Mouse (Mus musculus) lung, adult 10 weeks (tissue): ENCODE results near the gene Mpdz. TPM values are rescaled to one million over a fixed set of nuclear protein-coding genes. Genes with fewer than 3 reads are reported as not detected.

Experiments used
- polyA plus RNA-seq: library from polyadenylated mRNA; stranded (reverse); fragments of 350-450 nt; fragmentation: Illumina TruSeq; extraction: RNeasy Lipid Tissue Mini Kit (QIAGEN cat#74804); gene quantifications from one replicate; pipeline ENCODE4 v1.2.3, GENCODE M21; 2014; ENCODE audit warnings: low read depth, low replicate concordance; ENCODE audit not compliant: insufficient read depth

Gene Mpdz
- 7.9 TPM for polyA plus RNA-seq

GRCm38 (mm10) chr4:81442078-81442981 lies at the start of gene Mpdz:
Mpdz (minus strand) TSS chr4:81442815.

